Mouse (Mus musculus) heart, embryonic 10.5 days (tissue): ENCODE results near the gene Rbp2. TPM values are rescaled to one million over a fixed set of nuclear protein-coding genes. Genes with fewer than 3 reads are reported as not detected.

Experiments used
- DNase-seq: peaks from one replicate; pipeline ENCODE4 v3.0.0-alpha.2; 2017; ENCODE audit warnings: low spot score
- H3K27ac ChIP-seq: fragments of 300-500 bp; sonication (generic); 2 replicates; pipeline ENCODE4 v1.5.1; 2016; ENCODE audit warnings: mild to moderate bottlenecking
- H3K27me3 ChIP-seq: fragments of 300-500 bp; sonication (generic); 2 replicates; pipeline ENCODE4 v1.6.1; 2016; ENCODE audit warnings: mild to moderate bottlenecking; ENCODE audit not compliant: poor library complexity, insufficient read depth, severe bottlenecking
- H3K36me3 ChIP-seq: fragments of 300-500 bp; sonication (generic); 2 replicates; pipeline ENCODE4 v1.6.1; 2016; ENCODE audit warnings: mild to moderate bottlenecking, moderate library complexity
- H3K4me1 ChIP-seq: fragments of 300-500 bp; sonication (generic); 2 replicates; pipeline ENCODE4 v1.6.1; 2016; ENCODE audit warnings: mild to moderate bottlenecking
- H3K4me3 ChIP-seq: fragments of 300-500 bp; sonication (generic); 2 replicates; pipeline ENCODE4 v1.5.1; 2016; ENCODE audit warnings: mild to moderate bottlenecking, moderate library complexity
- H3K9me3 ChIP-seq: fragments of 300-500 bp; sonication (generic); 2 replicates; pipeline ENCODE4 v1.6.1; 2016; ENCODE audit warnings: mild to moderate bottlenecking, moderate library complexity
- WGBS: fragments of 180-500 bp; shearing (Covaris S2); methylation state at CpG from one replicate; pipeline ENCODE4 v1.1.7; 2016; 5-methylcytosine and 5-hydroxymethylcytosine counted together
- polyA plus RNA-seq: library from polyadenylated mRNA; unstranded; fragments of >200 nt; fragmentation: Nextera tagmentation; extraction: Ambion mirVana; gene quantifications from 2 replicates; pipeline ENCODE4 v1.2.1, GENCODE M21; 2016

The Rbp2 gene
- polyA plus RNA-seq, 1 experiment from 2014 or later, result 1.9 TPM

DNA sequence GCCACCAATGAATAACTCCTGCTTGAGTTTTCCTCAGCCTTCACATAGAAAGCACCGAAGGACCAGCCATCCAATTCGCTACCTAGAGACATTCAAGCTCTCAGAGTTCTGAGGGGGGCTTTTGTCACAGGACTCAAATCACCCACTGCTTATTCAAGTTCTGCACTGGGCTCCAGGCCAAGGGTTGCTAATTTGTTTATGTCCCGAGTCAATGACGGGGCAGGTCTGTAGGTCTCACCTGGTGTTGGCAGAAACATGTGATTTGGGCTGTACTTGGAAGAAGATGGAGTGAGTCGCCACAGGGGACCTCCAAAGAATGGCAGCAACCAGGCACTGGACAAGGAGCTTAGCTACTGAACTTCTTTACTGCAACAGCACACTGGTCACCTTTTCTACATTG is 5.2 kb downstream of the Rbp2 start:
- Histone ChIP-seq H3K9me3 (no peaks in the 10 kb centered on the region), H3K36me3 (no peaks in the 10 kb centered on the region), H3K4me3 (no peak overlapping the region), H3K27me3 (no peaks in the 10 kb centered on the region), H3K4me1 (peaks cover 18% of the 10 kb centered on the region), H3K27ac (0 out of 2 replicates have a peak overlapping the region, but pooled peaks have one; percentile 10)
- DNase-seq, result no peak
- 92% methylated on average over 5 of the region's 5 CpGs for WGBS

DNA sequence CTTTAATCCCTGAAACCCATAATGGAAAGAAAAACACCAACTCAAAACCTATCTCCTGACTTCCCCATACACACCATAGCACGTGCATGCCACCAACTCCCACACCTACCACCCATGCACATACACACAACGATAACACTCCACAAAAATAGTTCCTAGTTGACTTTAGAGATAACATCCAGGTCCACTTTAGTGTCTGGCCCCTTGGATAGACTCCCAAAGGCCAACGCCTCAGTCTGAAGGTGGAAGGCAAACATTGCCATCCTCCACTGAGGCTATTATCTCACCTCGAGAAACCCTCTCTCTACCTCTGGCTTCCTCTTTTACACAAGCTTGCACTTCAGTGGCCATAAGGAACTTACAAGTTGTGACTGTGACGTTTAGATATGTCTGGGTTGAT is 6.3 kb downstream of the Rbp2 start:
- no peak for DNase-seq
- no peak overlapping the region for H3K27ac ChIP-seq
- H3K9me3 ChIP-seq, result no peaks in the 10 kb centered on the region
- WGBS, result 55% methylated on average over 5 of the region's 5 CpGs
- no peaks in the 10 kb centered on the region for H3K36me3 ChIP-seq
- H3K4me1 ChIP-seq, result peaks cover 20% of the 10 kb centered on the region
- H3K27me3 ChIP-seq, result no peaks in the 10 kb centered on the region
- no peak overlapping the region for H3K4me3 ChIP-seq

DNA sequence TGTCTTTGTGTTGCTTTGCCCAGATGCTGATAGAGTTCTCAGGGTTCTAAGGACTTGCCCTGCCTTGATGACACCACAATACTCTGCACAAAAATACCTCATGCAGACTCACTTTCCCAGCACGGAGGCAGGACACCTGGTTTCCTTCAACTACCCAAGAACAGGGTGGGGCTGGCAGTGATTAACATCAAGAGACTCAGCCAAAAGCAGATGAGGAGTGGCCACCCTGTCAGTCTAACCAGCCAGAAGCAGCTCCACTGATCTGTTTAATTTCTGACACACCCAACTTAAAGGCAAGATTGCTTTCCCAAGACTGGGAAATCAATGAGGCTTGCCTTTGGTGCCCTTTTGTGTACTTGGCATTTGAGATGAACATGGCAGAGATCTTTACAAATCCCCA is 6.9 kb downstream of the Rbp2 start:
- Histone ChIP-seq H3K4me3 (no peak overlapping the region), H3K36me3 (no peaks in the 10 kb centered on the region), H3K9me3 (no peaks in the 10 kb centered on the region), H3K27me3 (no peaks in the 10 kb centered on the region), H3K4me1 (peaks cover 25% of the 10 kb centered on the region), H3K27ac (no peak overlapping the region)
- DNase-seq, result no peak
- 25% methylated on average over 1 of the region's 1 CpGs for WGBS

DNA sequence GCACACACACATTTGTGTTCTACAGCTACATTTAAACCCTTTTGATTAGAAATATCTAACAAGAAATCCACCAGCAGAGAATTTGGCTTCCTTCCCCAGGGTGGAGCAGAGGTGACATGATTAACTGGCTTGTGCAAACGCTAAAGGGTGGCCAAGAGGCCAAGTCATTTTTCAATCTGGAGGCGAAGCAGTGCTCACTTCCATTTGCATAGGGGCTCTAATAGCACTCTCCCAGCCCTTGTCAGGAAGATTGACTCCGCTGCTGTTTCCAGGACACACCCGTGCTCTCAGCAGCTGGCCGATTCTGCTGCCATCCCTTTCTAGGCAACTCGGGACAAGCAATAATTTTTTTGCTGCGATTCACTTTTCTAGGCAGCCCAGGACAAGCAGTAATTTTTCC is 11.2 kb downstream of the Rbp2 start:
- Histone ChIP-seq H3K27me3 (no peaks in the 10 kb centered on the region), H3K4me3 (no peak overlapping the region), H3K9me3 (no peaks in the 10 kb centered on the region), H3K36me3 (no peaks in the 10 kb centered on the region), H3K27ac (no peak overlapping the region), H3K4me1 (peaks cover 14% of the 10 kb centered on the region)
- DNase-seq, result no peak
- whole genome bisulfite sequencing, result 42% methylated on average over 7 of the region's 7 CpGs

DNA sequence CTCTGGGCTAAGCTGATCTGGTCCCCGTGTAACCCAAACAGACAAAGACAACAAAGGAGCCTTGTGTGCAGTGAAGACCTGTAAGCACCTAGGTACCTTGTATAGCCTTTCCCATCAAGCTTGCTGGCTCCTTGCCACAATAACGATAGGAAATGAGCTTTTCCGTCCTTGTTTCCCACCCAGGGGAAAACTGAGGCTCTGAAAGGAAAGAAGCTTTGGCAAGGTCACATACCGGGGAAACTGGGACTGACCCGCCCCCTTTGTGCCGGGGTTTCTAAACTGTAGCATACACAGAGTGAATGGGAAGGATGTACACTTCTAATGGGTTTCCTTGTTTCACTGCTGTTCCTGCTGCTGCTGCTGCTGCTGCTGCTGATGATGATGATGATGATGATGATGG is 12.1 kb downstream of the Rbp2 start:
- no peaks in the 10 kb centered on the region for H3K36me3 ChIP-seq
- H3K4me3 ChIP-seq, result no peak overlapping the region
- DNase-seq, result no peak
- 64% methylated on average over 6 of the region's 6 CpGs for WGBS
- H3K4me1 ChIP-seq, result peaks cover 11% of the 10 kb centered on the region
- H3K27ac ChIP-seq, result 0 out of 2 replicates have a peak overlapping the region, but pooled peaks have one; percentile 22
- H3K27me3 ChIP-seq, result no peaks in the 10 kb centered on the region
- no peaks in the 10 kb centered on the region for H3K9me3 ChIP-seq

DNA sequence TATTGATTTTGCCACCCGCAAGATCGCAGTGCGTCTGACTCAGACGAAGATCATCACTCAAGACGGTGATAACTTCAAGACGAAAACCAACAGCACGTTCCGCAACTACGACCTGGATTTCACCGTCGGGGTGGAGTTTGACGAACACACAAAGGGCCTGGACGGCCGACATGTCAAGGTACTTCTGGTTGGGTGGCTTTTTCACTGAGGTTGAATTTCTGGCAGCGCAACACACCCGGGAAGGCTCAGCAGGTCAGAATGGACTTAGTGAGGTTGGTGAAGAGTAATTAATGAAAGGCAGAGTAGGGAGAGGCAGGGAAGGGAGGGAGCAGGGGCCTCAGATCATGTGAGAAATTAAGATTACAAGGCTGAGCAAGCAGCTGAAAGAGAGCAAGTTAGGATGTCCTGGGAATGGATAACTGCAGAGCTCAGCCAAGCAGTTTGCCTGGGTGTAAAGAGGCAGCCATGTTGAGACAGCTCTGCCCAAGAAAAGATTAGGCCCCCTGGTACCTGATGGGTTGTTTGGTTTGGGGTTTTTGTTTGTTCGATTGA is 12.9 kb downstream of the Rbp2 start:
- WGBS, result 79% methylated on average over 17 of the region's 17 CpGs
- no peak for DNase-seq
- Histone ChIP-seq H3K4me3 (no peak overlapping the region), H3K4me1 (peaks cover 11% of the 10 kb centered on the region), H3K36me3 (no peaks in the 10 kb centered on the region), H3K9me3 (no peaks in the 10 kb centered on the region), H3K27ac (no peak overlapping the region), H3K27me3 (no peaks in the 10 kb centered on the region)

DNA sequence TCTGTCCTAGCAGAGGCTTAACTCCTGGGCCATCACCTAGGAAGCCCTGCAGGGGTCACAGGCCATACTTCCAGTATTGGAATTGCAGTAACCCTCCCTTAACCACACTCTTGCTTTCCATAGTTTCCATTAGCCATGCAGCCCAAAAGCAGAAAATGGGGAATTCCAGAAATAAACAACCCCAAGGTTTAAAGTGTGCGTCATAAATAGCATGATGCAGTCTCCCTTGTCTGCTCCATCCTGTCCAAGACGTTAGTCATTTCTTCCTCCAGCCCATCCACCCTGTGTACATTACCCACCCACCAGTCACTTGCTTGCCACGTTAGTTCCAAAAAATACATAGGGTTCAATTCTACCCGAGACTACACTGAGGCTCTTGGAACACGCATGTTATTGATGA is 13.7 kb downstream of the Rbp2 start:
- no peak overlapping the region for H3K4me3 ChIP-seq
- no peaks in the 10 kb centered on the region for H3K27me3 ChIP-seq
- 84% methylated on average over 5 of the region's 5 CpGs for WGBS
- H3K9me3 ChIP-seq, result no peaks in the 10 kb centered on the region
- DNase-seq, result no peak
- no peaks in the 10 kb centered on the region for H3K36me3 ChIP-seq
- no peak overlapping the region for H3K27ac ChIP-seq
- peaks cover 11% of the 10 kb centered on the region for H3K4me1 ChIP-seq

DNA sequence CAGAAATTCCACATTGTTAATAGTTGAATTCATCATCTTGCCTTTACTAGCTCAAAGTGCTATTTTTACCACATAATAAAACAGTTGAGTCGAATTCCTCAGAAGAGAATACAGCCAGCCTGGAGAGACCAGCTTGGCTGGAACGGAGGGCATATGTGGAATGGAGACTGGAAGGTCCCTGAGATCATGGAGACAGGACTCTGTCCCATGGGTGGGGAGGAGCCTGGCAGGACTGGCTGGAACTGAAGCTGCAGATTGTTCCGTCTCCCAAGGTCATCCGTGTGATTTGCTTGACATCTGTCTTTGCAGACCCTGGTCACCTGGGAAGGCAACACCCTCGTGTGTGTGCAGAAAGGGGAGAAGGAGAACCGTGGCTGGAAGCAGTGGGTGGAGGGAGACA is 21.6 kb downstream of the Rbp2 start:
- 83% methylated on average over 6 of the region's 6 CpGs for WGBS
- H3K9me3 ChIP-seq, result no peaks in the 10 kb centered on the region

DNA sequence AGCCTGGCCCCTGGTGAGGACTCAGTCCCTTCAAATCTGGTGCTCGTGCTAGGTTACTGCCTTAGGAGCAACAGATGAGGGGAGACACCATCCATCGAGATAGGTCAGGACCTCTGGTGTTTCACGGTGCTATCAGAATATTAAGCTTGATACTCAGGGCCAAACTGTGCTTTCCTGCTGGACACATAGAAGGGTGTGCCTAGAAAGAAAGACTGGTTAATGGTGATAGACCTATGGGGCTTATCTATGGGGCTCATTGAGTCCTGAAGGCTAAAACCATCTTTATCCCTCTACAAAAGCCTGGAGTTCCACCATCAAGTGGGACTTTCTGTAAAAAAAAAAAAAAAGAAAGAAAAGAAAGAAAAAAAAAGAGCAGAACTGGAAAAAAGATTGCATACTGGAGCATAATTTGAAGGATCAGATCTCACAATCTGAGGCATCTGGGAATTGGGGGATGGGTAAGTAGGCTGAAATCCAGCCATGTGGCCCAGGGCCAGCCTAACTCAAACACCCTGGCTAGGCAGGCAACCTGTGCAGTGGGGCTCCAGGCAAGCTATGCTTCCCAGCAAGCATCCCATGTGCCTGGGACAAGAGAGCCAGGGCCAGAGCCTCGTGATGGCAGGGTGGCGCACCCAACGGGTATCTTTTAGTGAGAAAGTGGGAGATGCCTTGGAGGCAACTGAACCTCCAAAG is 24.6 kb downstream of the Rbp2 start:
- H3K27ac ChIP-seq, result no peak overlapping the region
- peaks cover 4% of the 10 kb centered on the region for H3K4me1 ChIP-seq
- no peaks in the 10 kb centered on the region for H3K36me3 ChIP-seq
- 80% methylated on average over 6 of the region's 6 CpGs for WGBS
- no peaks in the 10 kb centered on the region for H3K9me3 ChIP-seq
- H3K4me3 ChIP-seq, result no peak overlapping the region
- H3K27me3 ChIP-seq, result no peaks in the 10 kb centered on the region
- DNase-seq, result no peak

More for the DNA sequence above, 21.6 kb downstream of the Rbp2 start:
- H3K27ac ChIP-seq, result no peak overlapping the region
- no peak for DNase-seq
- no peaks in the 10 kb centered on the region for H3K27me3 ChIP-seq
- H3K4me1 ChIP-seq, result peaks cover 4% of the 10 kb centered on the region
- H3K4me3 ChIP-seq, result no peak overlapping the region
- H3K36me3 ChIP-seq, result no peaks in the 10 kb centered on the region

DNA sequence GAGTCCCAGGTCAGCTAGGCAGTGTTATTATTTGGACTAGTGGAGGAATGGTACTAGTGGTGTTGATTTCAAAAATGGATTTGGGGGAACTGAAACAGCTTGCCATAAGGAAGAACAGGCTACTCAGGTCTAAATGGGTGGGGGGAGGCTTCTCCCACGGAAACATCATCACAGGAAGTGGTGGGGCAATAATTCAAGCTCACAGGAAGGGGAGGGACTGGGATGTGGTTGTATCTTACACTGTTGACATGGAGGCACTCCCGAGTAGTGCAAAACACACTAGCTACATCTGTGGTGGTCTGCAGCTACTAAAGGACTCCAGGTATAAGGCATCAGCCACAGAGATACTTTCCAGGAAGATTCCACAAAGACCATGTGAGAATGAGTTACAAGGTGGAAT is 38.0 kb downstream of the Rbp2 start:
- no peak overlapping the region; the same call in 1 of the 2 replicates for H3K27ac ChIP-seq
- H3K4me3 ChIP-seq, result no peak overlapping the region
- WGBS, result 65% methylated on average over 2 of the region's 2 CpGs
- no peaks in the 10 kb centered on the region for H3K9me3 ChIP-seq
- no peaks in the 10 kb centered on the region for H3K36me3 ChIP-seq
- no peak for DNase-seq
- no peaks in the 10 kb centered on the region for H3K27me3 ChIP-seq
- no peaks in the 10 kb centered on the region for H3K4me1 ChIP-seq

DNA sequence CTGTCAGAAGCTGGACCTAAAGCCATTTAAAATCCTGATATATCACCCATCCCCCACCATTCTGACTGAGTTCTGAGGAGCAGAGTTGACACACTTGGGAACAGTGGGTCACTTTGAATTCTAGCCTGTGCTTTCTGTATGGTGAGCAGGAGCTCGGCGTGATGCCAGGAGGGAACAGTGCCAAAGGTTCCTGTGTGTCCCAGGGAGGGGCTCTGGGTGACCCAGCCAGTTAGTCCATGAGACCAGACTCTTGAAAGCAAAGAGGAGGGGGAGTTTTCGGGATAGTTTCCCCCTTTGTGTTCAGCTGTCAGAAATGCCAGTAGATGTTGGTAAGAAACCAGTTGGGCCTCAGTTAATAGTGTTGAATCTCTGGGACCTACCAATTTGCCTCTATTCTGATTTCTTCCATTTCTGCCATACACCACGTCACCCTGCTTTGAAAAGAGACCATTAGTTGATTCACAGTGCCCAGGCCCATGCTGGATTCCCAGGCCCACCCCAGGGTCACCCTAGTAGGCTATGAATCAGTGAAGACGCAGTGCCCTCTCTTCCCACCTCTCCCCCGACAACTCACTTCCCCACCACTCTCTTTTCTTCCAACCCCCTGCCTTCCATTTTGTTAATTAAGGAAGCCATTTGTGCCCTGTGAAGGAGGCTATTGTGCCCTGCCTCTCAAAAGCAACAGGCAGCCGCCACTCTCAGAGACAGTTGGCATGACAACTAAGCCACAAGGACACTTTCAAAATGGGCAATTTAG is 39.0 kb downstream of the Rbp2 start:
- DNase-seq, result no peak
- 69% methylated on average over 7 of the region's 7 CpGs for WGBS

DNA sequence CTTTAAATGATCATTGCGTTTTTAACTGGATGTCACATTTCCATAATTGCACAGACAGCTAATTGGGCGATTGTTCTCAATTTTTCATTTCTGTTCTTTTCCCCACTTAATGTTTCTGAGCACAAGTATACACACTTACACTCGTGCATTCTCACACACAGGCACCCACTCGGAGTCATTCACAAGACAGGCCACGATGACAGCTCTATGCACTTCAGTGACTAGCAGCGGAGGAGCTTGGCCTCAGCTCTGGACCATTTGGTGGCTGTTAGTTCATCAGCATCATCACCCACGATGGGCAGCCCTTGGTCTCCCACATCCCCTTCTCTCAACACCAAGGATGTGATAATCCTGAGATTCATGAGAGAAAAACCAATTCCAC is 39.6 kb downstream of the Rbp2 start:
- H3K27ac ChIP-seq, result no peak overlapping the region
- H3K4me1 ChIP-seq, result no peaks in the 10 kb centered on the region
- DNase-seq, result no peak
- H3K27me3 ChIP-seq, result no peaks in the 10 kb centered on the region
- no peaks in the 10 kb centered on the region for H3K36me3 ChIP-seq
- H3K9me3 ChIP-seq, result no peaks in the 10 kb centered on the region
- H3K4me3 ChIP-seq, result no peak overlapping the region
- 63% methylated on average over 7 of the region's 7 CpGs for WGBS

More for the DNA sequence above, 39.0 kb downstream of the Rbp2 start:
- no peaks in the 10 kb centered on the region for H3K9me3 ChIP-seq
- H3K4me1 ChIP-seq, result no peaks in the 10 kb centered on the region
- H3K27ac ChIP-seq, result no peak overlapping the region
- H3K27me3 ChIP-seq, result no peaks in the 10 kb centered on the region
- H3K4me3 ChIP-seq, result no peak overlapping the region
- no peaks in the 10 kb centered on the region for H3K36me3 ChIP-seq

DNA sequence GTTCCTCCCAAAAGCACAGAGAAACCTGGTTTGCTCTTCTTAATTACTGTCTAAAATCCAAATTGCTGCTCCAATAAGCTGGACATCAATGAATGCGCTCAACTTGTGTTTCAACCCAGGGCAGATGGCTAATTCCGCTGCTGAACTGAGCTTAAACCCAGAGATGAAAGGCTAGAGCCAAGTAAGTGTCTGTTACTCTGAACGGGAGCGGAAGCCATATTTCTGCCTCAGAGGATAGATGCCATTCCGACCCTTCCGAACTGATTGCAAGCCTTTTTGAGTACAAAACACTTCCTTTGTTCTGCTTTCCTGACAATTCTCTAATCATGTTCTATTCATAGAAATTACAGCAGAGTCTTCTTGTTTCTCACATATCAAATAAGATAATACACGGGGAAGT is 41.3 kb downstream of the Rbp2 start:
- no peaks in the 10 kb centered on the region for H3K27me3 ChIP-seq
- H3K4me1 ChIP-seq, result no peaks in the 10 kb centered on the region
- WGBS, result 76% methylated on average over 7 of the region's 7 CpGs
- no peak overlapping the region for H3K4me3 ChIP-seq
- no peaks in the 10 kb centered on the region for H3K36me3 ChIP-seq
- H3K9me3 ChIP-seq, result no peaks in the 10 kb centered on the region
- no peak overlapping the region for H3K27ac ChIP-seq
- DNase-seq, result no peak
